Mouse (Mus musculus): ENCODE measurements at regions not wholly inside any gene's neighbourhood (a gene's known extent, or its start where the extent isn't known, plus 50 kb on each side); places are given as distances from the start of the nearest gene placed in this dataset.

- TF ChIP-seq CTCF (IDR thresholded peaks at IDR 0.05; ENCODE audit: borderline replicate concordance, control insufficient read depth, extremely low read depth, insufficient read depth, low read length, poor library complexity) (no peak), POLR2A (IDR thresholded peaks at IDR 0.05; ENCODE audit: control insufficient read depth, extremely low read depth, insufficient read depth, low read length, poor library complexity) (no peak)
Measured at GRCm38 (mm10) chr19:27564086-27564485, 134.5 kb upstream of the Pum3 start.

Measured in thymus, adult 2 months (tissue).